Mouse (Mus musculus) cerebellum, adult 2 months (tissue): ENCODE data around the gene Kcnc3.

Experiments
- CTCF ChIP-seq: fragments of 200-500 bp; IDR thresholded peaks from 2 replicates; pipeline ENCODE4 v1.5.1; 2011; ENCODE audit warnings: low read depth, mild to moderate bottlenecking, control low read depth, low read length, moderate library complexity, borderline replicate concordance; ENCODE audit not compliant: insufficient read depth
- POLR2A ChIP-seq: fragments of 200-500 bp; IDR thresholded peaks from 2 replicates; pipeline ENCODE4 v1.6.1; 2011; ENCODE audit warnings: low read length, control low read depth, borderline replicate concordance; ENCODE audit not compliant: insufficient read depth

DNA sequence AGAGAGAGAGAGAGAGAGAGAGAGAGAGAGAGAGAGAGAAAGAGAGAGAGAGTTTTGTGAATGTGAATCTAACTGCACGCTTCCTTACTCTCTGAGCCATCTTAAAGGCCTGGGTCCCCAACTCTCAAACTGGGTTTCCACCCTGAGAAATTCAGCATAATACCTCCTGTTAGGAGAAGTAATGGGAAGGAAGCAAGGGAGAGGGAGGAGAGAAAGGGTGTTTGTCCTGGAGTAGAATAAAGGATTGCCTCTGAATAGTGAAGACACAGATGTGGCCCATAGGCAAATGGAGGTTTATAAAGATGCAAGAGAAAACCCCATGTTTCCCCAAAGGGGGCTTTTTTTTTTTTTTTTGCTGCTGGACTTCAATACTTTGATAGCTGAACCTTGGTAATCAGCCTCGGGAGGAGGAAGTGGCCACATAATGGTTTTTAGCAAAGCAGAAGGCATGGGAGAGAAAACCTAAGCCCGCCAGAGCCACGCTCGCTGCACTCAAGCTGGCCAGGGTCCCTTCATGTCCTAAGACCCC lies 17.4 kb upstream of the Kcnc3 start:
- no peak for TF ChIP-seq CTCF
- TF ChIP-seq POLR2A: no peak
